Mouse (Mus musculus): ENCODE measurements at regions not wholly inside any gene's neighbourhood (a gene's known extent, or its start where the extent isn't known, plus 50 kb on each side); places are given as distances from the start of the nearest gene placed in this dataset.
A peak's percentile ranks its signal among the peaks of the same experiment; 100 is the strongest.
"Not testable (repeated sequence)": the region's sequence is repeated elsewhere in the genome, so short reads cannot be mapped to it uniquely, and the experiment has no call there.

GRCm38 (mm10) chr1:83844827-83845379 is 436.9 kb upstream of the Sphkap start:
- intact Hi-C loops (cut with DNase I), result no loop called here
- no peak for DNase-seq

GRCm38 (mm10) chr1:83835965-83836364 is 428.0 kb upstream of the Sphkap start:
- intact Hi-C loops (cut with DNase I), result no loop called here
- no peak for DNase-seq

GRCm38 (mm10) chr1:83832946-83833345 is 424.9 kb upstream of the Sphkap start:
- intact Hi-C loops (cut with DNase I), result no loop called here
- DNase-seq, result no peak

GRCm38 (mm10) chr1:83831900-83832535 is 424.0 kb upstream of the Sphkap start:
- intact Hi-C loops (cut with DNase I), result no loop called here
- DNase-seq, result no peak

- DNase-seq, result no peak
- intact Hi-C loops (cut with DNase I), result no loop called here
These were observed 422.1 kb upstream of the Sphkap start for GRCm38 (mm10) chr1:83830025-83830645.

- intact Hi-C loops (cut with DNase I); DNase-seq: not testable (repeated sequence)
These were observed 403.2 kb upstream of the Sphkap start for GRCm38 (mm10) chr1:83811162-83811561.

GRCm38 (mm10) chr1:83808432-83808831 is 400.4 kb upstream of the Sphkap start:
- intact Hi-C loops (cut with DNase I), result no loop called here
- DNase-seq, result no peak

- intact Hi-C loops (cut with DNase I), result no loop called here
- no peak for DNase-seq
These were observed 395.5 kb upstream of the Sphkap start for GRCm38 (mm10) chr1:83803345-83804041.

- DNase-seq, result no peak
- intact Hi-C loops (cut with DNase I), result no loop called here
These were observed 393.8 kb upstream of the Sphkap start for GRCm38 (mm10) chr1:83801759-83802158.

- peak; percentile 16 to 40 for DNase-seq
- intact Hi-C loops (cut with DNase I), result no loop called here
These were observed 389.2 kb upstream of the Sphkap start for GRCm38 (mm10) chr1:83796961-83797891.

- intact Hi-C loops (cut with DNase I), result no loop called here
- DNase-seq, result no peak
These were observed 369.2 kb upstream of the Sphkap start for GRCm38 (mm10) chr1:83777151-83777550.

- no peak for DNase-seq
- intact Hi-C loops (cut with DNase I), result no loop called here
These were observed 363.2 kb upstream of the Sphkap start for GRCm38 (mm10) chr1:83771160-83771559.

GRCm38 (mm10) chr1:83761499-83761898 is 353.5 kb upstream of the Sphkap start:
- no peak for DNase-seq
- intact Hi-C loops (cut with DNase I), result no loop called here

GRCm38 (mm10) chr1:83756866-83757265 is 348.9 kb upstream of the Sphkap start:
- DNase-seq, result no peak
- intact Hi-C loops (cut with DNase I), result no loop called here

- no peak for DNase-seq
- intact Hi-C loops (cut with DNase I), result no loop called here
These were observed 347.3 kb upstream of the Sphkap start for GRCm38 (mm10) chr1:83755336-83755735.

GRCm38 (mm10) chr1:83752976-83753375 is 345.0 kb upstream of the Sphkap start:
- no peak for DNase-seq
- intact Hi-C loops (cut with DNase I), result no loop called here

GRCm38 (mm10) chr1:83748974-83749373 is 341.0 kb upstream of the Sphkap start:
- no peak for DNase-seq
- intact Hi-C loops (cut with DNase I), result loop anchor here (10.0 kb wide), 1 partner anchor 536 kb away; no protein-coding TSS in a partner anchor

GRCm38 (mm10) chr1:83748061-83748460 is 340.1 kb upstream of the Sphkap start:
- no peak for DNase-seq
- intact Hi-C loops (cut with DNase I), result loop anchor here (10.0 kb wide), 1 partner anchor 537 kb away; no protein-coding TSS in a partner anchor

- no peak for DNase-seq
- intact Hi-C loops (cut with DNase I), result loop anchor here (10.0 kb wide), 1 partner anchor 537 kb away; no protein-coding TSS in a partner anchor
These were observed 339.4 kb upstream of the Sphkap start for GRCm38 (mm10) chr1:83747412-83747811.

GRCm38 (mm10) chr1:83746036-83746435 is 338.0 kb upstream of the Sphkap start:
- intact Hi-C loops (cut with DNase I), result loop anchor here (10.0 kb wide), 1 partner anchor 539 kb away; no protein-coding TSS in a partner anchor
- DNase-seq, result peak in 1 of 2 experiments; percentile 7

Measured in gastrocnemius, postnatal 36 days (tissue).